Mouse (Mus musculus): ENCODE results near the gene H2-M10.5. TPM values are rescaled to one million over a fixed set of nuclear protein-coding genes. Genes with fewer than 3 reads are reported as not detected.

The H2-M10.5 gene
- polyA plus RNA-seq (2015; fragmentation: Nextera tagmentation; extraction: Ambion mirVana) = not detected in 2 replicates

GRCm38 (mm10) chr17:36772610-36773009 lies at the start of gene H2-M10.5:
Gene H2-M10.5 (plus strand): TSS chr17:36772910.

GRCm38 (mm10) chr17:36811871-36812270 lies 39.2 kb downstream of the H2-M10.5 start, which contains the start of gene H2-M10.6:
Gene H2-M10.6 (plus strand): TSS chr17:36812171.

Other genes with a start within 250 kb of the H2-M10.5 start
- not detected in 2 replicates for gene H2-M11, start 225.8 kb upstream of the H2-M10.5 start, polyA plus RNA-seq (2015; fragmentation: Nextera tagmentation; extraction: Ambion mirVana)
- gene H2-M9, start 130.2 kb upstream of the H2-M10.5 start, polyA plus RNA-seq (2015; fragmentation: Nextera tagmentation; extraction: Ambion mirVana) = not detected in 2 replicates
- gene H2-M1, start 100.7 kb upstream of the H2-M10.5 start, polyA plus RNA-seq (2015; fragmentation: Nextera tagmentation; extraction: Ambion mirVana) = not detected in 2 replicates
- gene H2-M10.6, start 39.3 kb downstream of the H2-M10.5 start, polyA plus RNA-seq (2015; fragmentation: Nextera tagmentation; extraction: Ambion mirVana) = not detected in 2 replicates
- 30.2 and 41.1 TPM in 2 replicates for gene Trim26, start 64.2 kb downstream of the H2-M10.5 start, polyA plus RNA-seq (2015; fragmentation: Nextera tagmentation; extraction: Ambion mirVana)
- 0.09 TPM in 1 of 2 replicates, not detected in the other for gene Trim15, start 94.3 kb downstream of the H2-M10.5 start, polyA plus RNA-seq (2015; fragmentation: Nextera tagmentation; extraction: Ambion mirVana)
- 5.5 and 5.9 TPM in 2 replicates for gene Trim10, start 96.7 kb downstream of the H2-M10.5 start, polyA plus RNA-seq (2015; fragmentation: Nextera tagmentation; extraction: Ambion mirVana)
- not detected in 2 replicates for gene Trim40, start 117.2 kb downstream of the H2-M10.5 start, polyA plus RNA-seq (2015; fragmentation: Nextera tagmentation; extraction: Ambion mirVana)
- not detected in 2 replicates for gene Trim31, start 125.2 kb downstream of the H2-M10.5 start, polyA plus RNA-seq (2015; fragmentation: Nextera tagmentation; extraction: Ambion mirVana)
- gene Rnf39, start 170.0 kb downstream of the H2-M10.5 start, polyA plus RNA-seq (2015; fragmentation: Nextera tagmentation; extraction: Ambion mirVana) = 0.44 and 0.91 TPM in 2 replicates
- gene Ppp1r11, start 178.8 kb downstream of the H2-M10.5 start, polyA plus RNA-seq (2015; fragmentation: Nextera tagmentation; extraction: Ambion mirVana) = 115 and 189 TPM in 2 replicates
- gene Znrd1, start 185.6 kb downstream of the H2-M10.5 start, polyA plus RNA-seq (2015; fragmentation: Nextera tagmentation; extraction: Ambion mirVana) = 64.6 and 73.7 TPM in 2 replicates
- 6.8 and 8.3 TPM in 2 replicates for gene Znrd1as, start 185.7 kb downstream of the H2-M10.5 start, polyA plus RNA-seq (2015; fragmentation: Nextera tagmentation; extraction: Ambion mirVana)
- not detected in 2 replicates for gene 2410137M14Rik, start 208.3 kb downstream of the H2-M10.5 start, polyA plus RNA-seq (2015; fragmentation: Nextera tagmentation; extraction: Ambion mirVana)
- gene H2-M5, start 216.6 kb downstream of the H2-M10.5 start, polyA plus RNA-seq (2015; fragmentation: Nextera tagmentation; extraction: Ambion mirVana) = 0.12 TPM in 1 of 2 replicates, not detected in the other
- gene Zfp57, start 228.3 kb downstream of the H2-M10.5 start, polyA plus RNA-seq (2015; fragmentation: Nextera tagmentation; extraction: Ambion mirVana) = 14.6 and 21.4 TPM in 2 replicates